Mouse (Mus musculus) gastrocnemius, postnatal 25 days (tissue): ENCODE results near the gene Prm3. TPM values are rescaled to one million over a fixed set of nuclear protein-coding genes. Genes with fewer than 3 reads are reported as not detected.
A peak's percentile ranks its signal among the peaks of the same experiment; 100 is the strongest.
"Not testable (repeated sequence)": the region's sequence is repeated elsewhere in the genome, so short reads cannot be mapped to it uniquely, and the experiment has no call there.

Experiments used
- DNase-seq: peaks from one replicate; pipeline ENCODE4 v3.0.0; 2022
- long read RNA-seq, 2 experiments: library from polyadenylated mRNA; stranded (forward); transcript quantifications; one replicate each; pipeline ENCODE4 v2.0.0; 2021
- total RNA-seq, 2 experiments: library from RNA; stranded (reverse); gene quantifications; 1 replicate in 1 of 2; 2 replicates in 1 of 2; pipeline ENCODE4 v1.2.3; 2021

Prm3 gene
- not detected for total RNA-seq
- long read RNA-seq, experiment 1, partial matches to known transcripts, result 0 of 1 reads
- long read RNA-seq, experiment 1, other reads (novel, unspliced or antisense), result 0 of 1 reads
- long read RNA-seq, experiment 2, partial matches to known transcripts, result 0 of 1 reads
- long read RNA-seq, experiment 2, other reads (novel, unspliced or antisense), result 0 of 1 reads

DNA sequence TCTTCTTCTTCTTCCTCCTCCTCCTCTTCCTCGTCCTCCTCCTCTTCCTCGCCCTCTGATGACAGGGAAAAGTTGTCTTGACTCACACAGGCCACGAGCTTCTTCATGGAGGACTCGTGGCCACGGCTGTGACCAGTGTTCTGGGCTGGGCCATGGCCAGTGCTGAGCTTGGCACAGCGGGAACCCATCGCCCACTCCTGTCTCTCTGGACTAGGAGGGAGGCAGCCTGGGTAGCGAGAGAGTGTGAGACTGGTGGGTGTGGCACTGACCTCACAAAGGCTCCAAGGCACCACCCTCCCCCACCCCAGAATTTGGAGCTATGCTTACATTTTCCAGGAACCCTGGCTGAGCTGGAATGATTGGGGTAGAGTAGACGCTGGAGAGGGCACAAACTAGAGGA lies at the start of gene Prm3:
TSS of gene Prm3 (minus strand) at position 213 of the 400 bp plus-strand sequence.
- DNase-seq, result no peak

DNA sequence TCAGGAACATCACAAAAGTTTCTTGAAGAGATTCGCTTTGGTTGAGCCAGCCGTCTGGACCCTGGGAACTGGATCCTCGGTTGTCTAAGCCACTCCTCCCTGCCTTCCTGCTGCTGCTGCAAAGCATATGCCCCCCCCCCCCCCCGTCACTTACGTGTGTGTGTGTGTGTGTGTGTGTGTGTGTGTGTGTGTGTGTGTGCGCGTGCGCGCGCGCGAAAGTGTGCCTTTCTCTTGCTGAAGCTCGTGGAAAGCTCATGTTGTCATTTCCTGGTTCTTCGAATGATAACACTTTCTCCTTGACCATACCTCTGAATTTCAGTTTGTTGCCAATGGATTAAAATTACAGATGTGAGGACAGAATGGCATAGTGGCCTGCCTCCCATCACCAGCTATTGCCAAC lies 49.3 kb upstream of the Prm3 start:
- no peak for DNase-seq

- no peak for DNase-seq
Observed at GRCm38 (mm10) chr16:10838487-10839245, 48.0 kb upstream of the Prm3 start.

GRCm38 (mm10) chr16:10837903-10838302 lies 47.2 kb upstream of the Prm3 start:
- no peak for DNase-seq

DNA sequence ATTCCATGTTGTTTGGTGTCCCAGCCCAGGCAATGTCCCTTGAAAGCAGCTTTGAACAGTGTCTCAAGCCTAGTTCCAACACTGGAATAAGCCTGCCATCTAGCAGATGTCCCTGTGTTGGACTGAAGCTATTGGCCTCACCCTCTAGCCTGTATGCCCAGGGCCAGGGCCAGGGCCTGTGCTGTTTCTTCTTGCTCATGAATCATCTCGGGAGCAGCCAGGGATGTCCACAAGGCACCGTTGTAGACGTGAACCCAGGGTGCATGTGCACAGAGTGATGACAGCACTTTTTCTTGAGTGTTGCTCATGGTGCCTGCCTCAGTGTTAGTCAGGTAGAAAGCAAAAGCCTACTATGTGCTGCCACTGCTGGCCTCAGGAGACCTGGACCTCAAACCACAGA lies 46.5 kb upstream of the Prm3 start:
- DNase-seq, result no peak

DNA sequence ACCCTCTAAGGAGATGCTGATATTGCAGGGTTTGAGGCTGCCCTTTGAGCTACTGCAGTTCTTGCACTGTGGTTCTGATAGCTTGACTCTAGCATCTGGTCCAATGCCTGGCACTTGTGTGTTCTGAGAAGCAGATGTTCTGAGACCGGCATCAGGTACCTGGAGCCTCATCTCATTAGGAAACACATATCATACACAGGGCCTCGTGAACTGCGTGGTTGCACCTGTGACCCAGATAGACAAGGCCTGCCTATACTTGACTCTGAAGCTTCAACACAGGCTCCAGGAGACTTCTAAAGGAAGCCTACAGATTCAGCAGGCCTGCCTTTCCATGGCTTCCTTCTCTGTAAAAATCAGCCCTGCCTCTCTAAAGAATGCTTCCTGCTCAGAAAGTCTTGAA lies 45.7 kb upstream of the Prm3 start:
- DNase-seq, result no peak

GRCm38 (mm10) chr16:10834911-10835587 lies 44.3 kb upstream of the Prm3 start, which contains the start of gene Rmi2:
TSS of gene Rmi2 (plus strand) at chr16:10835059.
- DNase-seq, result peak; percentile 87

DNA sequence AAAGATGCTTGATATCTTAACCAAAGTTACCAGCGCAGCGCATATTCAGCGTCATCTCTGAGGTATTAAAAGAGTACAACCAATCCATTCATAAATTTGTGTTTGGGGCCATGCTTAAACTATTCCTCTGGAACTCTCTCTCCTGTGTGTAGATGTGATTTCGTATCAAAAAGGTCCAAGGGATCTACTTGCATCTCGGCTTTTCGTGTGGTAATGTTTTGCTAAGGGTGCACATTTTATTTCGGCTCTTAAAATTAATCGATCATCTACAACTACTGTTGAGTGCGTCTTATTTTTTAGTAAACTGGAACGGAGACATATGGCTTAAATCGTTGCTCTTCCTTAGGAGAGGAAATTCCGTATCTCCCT lies 43.8 kb upstream of the Prm3 start:
- DNase-seq, result no peak

DNA sequence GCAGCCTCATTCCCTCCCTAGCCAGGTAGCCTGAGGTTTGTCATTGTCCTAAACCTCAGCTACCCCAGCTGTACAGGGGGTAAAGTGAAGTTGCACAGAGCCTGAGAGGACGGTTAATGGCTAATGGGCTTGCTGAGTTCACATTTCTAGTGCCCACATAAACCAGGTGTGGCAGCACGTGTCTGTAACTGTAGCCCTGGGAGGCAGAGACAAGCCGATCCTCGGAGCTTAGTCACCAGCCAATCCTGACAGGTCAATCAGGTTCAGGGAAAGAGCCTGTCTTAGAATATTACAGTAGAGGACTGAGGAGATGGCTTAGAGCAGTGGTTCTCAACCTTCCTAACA lies 37.7 kb upstream of the Prm3 start:
- DNase-seq, result no peak

GRCm38 (mm10) chr16:10827766-10828460 lies 37.2 kb upstream of the Prm3 start:
- DNase-seq, result no peak

DNA sequence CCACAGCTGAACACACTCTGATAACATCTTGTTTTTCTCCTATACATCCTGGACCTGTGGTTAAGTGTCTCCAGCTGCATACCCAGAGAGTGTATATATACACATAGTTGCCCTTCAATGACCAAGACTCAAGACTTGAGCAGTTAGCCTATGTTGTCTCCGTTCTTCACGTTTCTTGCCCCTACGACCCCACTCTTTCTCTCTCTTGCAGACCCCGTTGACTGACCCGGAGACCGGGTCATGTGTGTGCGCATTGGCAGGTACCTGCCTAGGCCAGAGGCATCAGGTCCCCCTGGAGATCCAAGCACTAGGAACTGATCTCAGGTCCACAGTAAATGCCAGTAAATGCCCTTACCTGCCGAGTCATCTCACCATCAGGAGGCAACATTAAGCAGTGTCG lies 36.6 kb upstream of the Prm3 start:
- DNase-seq, result no peak

DNA sequence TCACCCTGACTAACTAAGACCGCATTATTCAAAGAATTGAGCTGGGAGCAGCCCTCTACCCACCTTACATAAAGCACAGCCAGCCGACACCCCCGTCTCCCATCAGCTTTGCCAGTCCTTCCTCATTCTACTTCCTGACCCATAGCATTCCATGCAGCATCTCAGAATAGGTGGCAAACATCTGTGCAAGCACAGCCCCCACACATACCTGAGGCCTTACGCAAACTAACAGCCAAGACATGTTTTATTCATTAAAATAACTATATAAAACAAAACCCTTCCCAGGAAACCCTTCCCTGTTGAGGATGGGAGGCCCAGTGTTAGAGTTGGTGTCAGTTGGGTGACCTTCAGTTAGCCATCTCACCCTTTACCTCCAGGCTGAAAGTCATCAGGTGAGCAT lies 35.1 kb upstream of the Prm3 start:
- DNase-seq, result no peak

GRCm38 (mm10) chr16:10824536-10824935 lies 33.8 kb upstream of the Prm3 start:
- no peak for DNase-seq

GRCm38 (mm10) chr16:10821387-10821786 lies 30.7 kb upstream of the Prm3 start:
- no peak for DNase-seq

DNA sequence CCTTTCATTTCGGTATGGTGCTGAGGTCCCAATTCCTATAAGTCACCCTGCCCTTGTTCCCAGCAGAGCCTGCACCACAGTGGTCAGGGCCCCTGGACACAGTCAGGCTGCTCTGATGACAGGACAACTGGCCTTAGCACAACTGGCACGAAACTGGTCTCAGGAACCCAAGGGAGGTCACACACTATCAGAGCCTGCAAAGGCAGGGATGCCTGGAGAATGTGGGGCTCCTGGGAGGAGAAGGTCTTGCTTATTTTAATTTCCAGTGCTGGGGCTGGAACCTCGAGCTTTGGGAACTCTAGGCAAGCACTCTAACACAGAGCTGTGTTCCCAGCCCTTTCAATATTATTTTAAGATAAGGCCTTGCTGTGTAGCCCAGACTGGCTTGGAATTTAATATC lies 29.3 kb upstream of the Prm3 start:
- peak; percentile 38 for DNase-seq

DNA sequence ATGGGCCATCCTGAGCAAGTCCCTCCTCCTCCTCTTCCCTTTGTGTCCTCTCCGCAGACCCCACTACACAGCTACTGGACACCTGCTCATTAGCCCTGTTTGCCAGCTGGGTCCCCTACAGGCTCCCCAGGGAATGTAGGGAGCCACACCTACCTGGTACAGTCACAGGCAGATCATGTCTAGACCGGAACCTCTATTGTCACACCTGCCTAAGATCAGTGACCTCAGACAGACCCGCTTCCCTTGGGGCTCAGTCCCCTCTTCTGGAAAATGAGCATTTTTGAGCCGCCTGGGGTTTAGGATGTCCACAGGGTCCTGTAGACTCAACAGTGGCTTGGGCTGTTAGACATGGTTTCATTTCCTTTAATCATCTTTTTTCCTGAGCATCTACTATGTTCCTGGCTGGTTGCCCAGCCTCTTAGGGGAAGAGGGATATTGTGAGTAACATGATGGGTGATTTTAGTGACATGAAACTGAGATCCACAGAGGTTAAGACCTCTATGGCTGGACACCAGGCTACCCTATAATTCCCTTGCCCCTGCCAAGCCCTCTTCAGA lies 27.9 kb upstream of the Prm3 start:
- DNase-seq, result no peak

DNA sequence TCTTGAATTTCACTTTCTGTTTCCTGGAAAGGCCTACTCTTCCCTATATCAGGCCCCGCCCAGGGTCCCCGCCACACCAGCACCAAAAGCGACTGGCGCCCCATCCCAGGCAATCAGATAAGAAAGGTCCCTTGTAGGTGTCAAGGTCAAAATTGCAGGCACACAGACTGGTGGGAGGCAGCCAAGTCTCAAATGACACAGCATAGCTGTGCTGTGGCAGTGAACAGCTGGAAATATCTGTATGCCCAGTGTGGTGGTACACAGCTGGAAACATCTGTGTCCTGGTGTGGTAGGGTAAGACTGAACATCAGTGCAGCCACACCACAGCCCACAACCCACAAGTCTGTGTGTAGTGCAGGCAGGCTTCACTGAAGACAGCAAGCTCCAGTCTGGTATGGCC lies 24.1 kb upstream of the Prm3 start:
- DNase-seq, result no peak

DNA sequence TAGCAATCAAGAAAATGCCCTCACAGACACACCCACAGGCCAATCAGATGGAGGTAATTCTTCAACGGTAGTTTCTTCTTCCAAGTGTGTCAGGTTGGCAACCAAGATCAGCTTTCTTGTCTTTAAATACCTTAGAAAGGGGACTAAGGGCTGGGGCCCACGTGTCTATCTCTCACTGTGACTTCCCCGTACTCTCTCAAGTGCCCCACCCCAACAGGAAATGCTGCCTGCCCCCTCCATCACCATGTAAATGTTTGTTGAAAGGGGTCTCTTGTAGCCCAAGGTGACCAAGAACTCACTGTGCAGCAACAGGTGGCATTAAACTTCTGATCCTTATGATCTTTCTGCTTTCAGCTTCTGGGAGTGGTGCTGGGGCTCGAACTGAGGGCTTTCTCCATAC lies 23.0 kb upstream of the Prm3 start:
- no peak for DNase-seq

GRCm38 (mm10) chr16:10812865-10813371 lies 22.2 kb upstream of the Prm3 start, which contains the start of gene Gm11172:
TSS of gene Gm11172 (plus strand) at chr16:10812915.
- no peak for DNase-seq

DNA sequence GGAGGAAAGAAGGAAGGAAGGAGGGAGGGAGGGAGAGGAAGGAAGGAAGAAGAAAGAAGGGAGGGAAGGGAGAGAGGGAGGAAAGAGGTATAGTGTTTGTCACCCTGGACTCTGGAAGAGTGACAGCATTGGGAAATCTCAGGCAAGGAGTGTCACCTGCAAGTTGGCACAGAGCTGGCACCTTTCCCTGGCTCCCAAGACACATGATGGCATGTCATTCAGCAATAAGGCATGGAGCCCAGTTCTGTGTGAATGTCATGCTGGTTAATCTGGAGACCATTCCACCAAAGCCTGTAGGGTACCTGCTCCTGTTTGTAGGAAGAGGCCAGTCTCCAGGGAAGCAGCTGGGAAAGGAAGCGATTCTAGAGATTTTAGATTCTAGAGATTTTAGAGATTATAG lies 19.7 kb upstream of the Prm3 start:
- no peak for DNase-seq

DNA sequence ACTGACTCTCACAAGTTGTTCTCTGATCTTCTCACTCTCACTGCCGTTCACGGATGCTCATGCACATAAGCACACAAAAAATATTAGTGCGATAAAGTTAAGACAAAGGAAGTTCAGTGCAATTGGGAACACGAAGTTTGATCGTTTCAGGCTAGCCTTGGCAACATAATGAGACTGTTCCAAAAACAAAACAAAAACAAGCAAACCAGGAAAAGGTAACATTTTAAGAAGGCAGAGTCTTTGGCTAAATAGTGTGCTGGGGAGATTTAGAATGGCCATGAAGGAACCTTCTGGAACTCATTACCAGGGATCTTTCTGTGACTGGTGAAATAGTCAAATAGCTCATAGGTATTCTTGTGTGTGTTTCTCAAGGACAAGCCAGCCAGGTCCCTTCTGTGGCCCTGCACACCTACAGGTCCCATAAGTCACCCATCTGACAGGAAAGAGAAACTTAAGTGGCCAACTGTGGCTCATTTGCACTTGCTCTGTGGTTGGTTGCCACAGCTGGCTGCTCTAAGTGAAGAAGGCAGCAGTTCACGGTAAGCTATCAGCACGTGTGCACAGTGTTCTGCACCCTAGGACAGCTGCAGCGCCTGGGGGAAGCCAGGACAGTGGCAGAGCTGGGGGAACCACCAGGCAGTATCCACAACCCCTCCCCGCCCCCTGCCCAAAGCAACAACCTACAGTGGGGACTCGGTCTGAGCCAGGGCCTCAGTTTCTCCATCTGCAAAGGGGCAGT lies 15.2 kb upstream of the Prm3 start, which contains the start of gene Prm1:
TSS of gene Prm1 (minus strand) at position 51 of the 739 bp plus-strand sequence.
- DNase-seq, result no peak

DNA sequence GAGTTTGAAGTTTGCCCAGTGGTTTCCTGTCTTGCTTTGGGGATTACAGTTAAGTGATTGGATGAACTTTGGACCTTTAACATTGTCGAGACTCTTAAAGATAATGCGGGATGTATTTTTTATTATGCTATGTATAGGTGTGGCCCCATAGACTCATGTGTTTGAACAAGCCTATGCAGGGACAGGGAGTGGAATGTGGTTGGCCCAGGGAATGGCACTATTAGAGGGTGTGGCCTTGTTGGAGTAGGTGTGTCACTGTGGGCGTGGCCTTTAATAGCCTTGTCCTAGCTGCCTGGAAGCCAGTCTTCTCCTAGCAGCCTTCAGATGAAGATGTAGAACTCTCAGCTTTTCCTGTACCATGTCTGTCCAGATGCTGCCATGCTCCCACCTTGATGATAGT lies 11.7 kb upstream of the Prm3 start:
- not testable (repeated sequence) for DNase-seq
